Mouse (Mus musculus): ENCODE results near the gene C1qtnf7. TPM values are rescaled to one million over a fixed set of nuclear protein-coding genes. Genes with fewer than 3 reads are reported as not detected.

Gene C1qtnf7
- polyA plus RNA-seq, 1 experiment from 2014 or later, result 10.3 TPM

- Histone ChIP-seq H3K4me1 (no peaks in the 10 kb centered on the region), H3K9me3 (no peaks in the 10 kb centered on the region), H3K27me3 (no peaks in the 10 kb centered on the region), H3K36me3 (no peaks in the 10 kb centered on the region), H3K4me3 (no peak overlapping the region), H3K4me2 (replicated peaks) (no peak overlapping the region), H3K27ac (no peak overlapping the region), H3K9ac (no peak overlapping the region)
- 80% methylated on average over 7 of the region's 7 CpGs for whole genome bisulfite sequencing
- no peak for ATAC-seq (ENCODE audit: insufficient number of reproducible peaks, insufficient read depth, low FRiP score, low TSS enrichment)
Observed at GRCm38 (mm10) chr5:43621575-43622299, 106.4 kb downstream of the C1qtnf7 start.

DNA sequence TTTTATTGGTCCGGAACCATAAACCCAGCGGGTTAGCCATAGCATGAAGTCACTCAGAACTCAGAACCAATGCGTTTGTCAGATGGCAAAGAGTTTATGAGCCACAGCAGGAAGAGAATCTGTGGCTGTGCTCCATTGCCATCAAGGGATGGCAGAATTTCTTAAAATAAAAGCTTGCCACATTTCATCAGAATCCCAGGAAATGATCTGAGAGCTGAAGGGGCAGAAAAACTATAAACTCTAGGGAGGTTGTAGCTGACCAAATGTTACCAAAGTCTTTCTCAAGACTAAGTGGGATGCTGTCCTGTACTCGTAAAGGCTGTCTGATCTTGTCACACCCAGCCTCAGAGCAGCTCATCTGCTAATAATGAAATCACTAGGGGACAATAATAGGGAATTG, 110.1 kb downstream of the C1qtnf7 start:
- whole genome bisulfite sequencing, result 77% methylated on average over 4 of the region's 4 CpGs

DNA sequence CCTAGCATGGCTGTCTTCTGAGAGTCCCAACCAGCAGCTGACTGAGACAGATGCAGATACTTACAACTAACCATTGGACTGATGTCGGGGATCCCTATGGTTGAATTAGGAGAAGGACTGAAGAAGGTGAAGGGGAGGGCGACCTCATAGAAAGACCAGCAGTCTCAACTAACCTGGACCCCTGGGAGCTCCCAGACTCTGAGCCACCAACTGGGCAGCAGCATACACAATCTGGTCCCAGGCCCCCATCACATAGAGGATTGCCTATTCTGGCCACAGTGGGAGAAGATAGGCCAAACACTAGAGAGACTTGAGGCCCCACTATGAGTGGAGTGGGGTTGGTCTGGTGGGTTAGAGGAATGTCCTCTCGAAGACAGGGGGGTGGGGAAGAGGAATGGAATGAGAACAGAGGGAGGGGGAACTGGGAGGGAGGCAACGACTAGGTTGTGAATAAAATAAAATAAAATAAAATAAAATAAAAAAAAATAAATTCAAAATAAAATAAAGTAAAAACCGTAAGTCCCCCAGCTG, 118.8 kb downstream of the C1qtnf7 start:
- H3K4me1 ChIP-seq, result no peaks in the 10 kb centered on the region
- WGBS, result 89% methylated on average over 5 of the region's 5 CpGs
- no peak overlapping the region for H3K9ac ChIP-seq
- H3K27me3 ChIP-seq, result no peaks in the 10 kb centered on the region
- H3K9me3 ChIP-seq, result no peaks in the 10 kb centered on the region
- 0 out of 2 replicates have a peak, but pooled peaks have one; percentile 35 for ATAC-seq (ENCODE audit: insufficient number of reproducible peaks, insufficient read depth, low FRiP score, low TSS enrichment)
- no peak overlapping the region for H3K27ac ChIP-seq
- no peak overlapping the region for H3K4me3 ChIP-seq
- H3K4me2 ChIP-seq (replicated peaks), result no peak overlapping the region
- H3K36me3 ChIP-seq, result no peaks in the 10 kb centered on the region

More for the DNA sequence above, 110.1 kb downstream of the C1qtnf7 start:
- ATAC-seq (ENCODE audit: insufficient number of reproducible peaks, insufficient read depth, low FRiP score, low TSS enrichment), result no peak
- H3K4me3 ChIP-seq, result no peak overlapping the region
- H3K27ac ChIP-seq, result no peak overlapping the region
- no peak overlapping the region for H3K9ac ChIP-seq
- H3K9me3 ChIP-seq, result no peaks in the 10 kb centered on the region
- no peak overlapping the region for H3K4me2 ChIP-seq (replicated peaks)
- H3K4me1 ChIP-seq, result no peaks in the 10 kb centered on the region
- H3K27me3 ChIP-seq, result no peaks in the 10 kb centered on the region
- no peaks in the 10 kb centered on the region for H3K36me3 ChIP-seq

DNA sequence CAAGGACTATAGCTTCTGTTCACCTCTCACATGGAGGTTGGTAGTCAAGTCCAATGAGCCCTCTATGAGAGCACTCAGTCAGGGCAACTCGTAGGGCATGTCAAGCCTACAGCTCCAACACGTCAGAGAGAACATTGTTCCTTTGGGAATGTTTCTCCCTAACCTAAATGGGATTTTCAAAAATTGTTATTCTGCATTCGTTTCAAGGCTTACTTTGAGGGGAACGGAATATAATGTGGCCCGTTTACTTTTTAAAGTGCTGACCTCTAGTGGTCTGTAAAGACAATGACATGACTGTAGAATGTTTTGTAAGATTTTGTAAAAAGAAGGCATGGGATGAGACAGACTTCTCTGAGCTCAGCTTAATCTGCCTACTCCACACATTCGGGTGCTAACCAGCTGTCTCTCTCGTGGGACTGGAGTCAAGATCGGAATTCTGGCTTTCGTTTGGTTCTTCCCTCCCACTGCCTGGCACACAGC, 119.3 kb downstream of the C1qtnf7 start:
- Histone ChIP-seq H3K4me1 (no peaks in the 10 kb centered on the region), H3K9me3 (no peaks in the 10 kb centered on the region), H3K36me3 (no peaks in the 10 kb centered on the region), H3K4me2 (replicated peaks) (no peak overlapping the region), H3K27ac (no peak overlapping the region), H3K9ac (no peak overlapping the region), H3K27me3 (no peaks in the 10 kb centered on the region), H3K4me3 (no peak overlapping the region)
- ATAC-seq (ENCODE audit: insufficient number of reproducible peaks, insufficient read depth, low FRiP score, low TSS enrichment), result 0 out of 2 replicates have a peak, but pooled peaks have one; percentile 60
- WGBS, result 29% methylated on average over 9 of the region's 9 CpGs

- H3K4me3 ChIP-seq, result no peak overlapping the region
Observed at GRCm38 (mm10) chr5:43645020-43645419, 129.7 kb downstream of the C1qtnf7 start.

DNA sequence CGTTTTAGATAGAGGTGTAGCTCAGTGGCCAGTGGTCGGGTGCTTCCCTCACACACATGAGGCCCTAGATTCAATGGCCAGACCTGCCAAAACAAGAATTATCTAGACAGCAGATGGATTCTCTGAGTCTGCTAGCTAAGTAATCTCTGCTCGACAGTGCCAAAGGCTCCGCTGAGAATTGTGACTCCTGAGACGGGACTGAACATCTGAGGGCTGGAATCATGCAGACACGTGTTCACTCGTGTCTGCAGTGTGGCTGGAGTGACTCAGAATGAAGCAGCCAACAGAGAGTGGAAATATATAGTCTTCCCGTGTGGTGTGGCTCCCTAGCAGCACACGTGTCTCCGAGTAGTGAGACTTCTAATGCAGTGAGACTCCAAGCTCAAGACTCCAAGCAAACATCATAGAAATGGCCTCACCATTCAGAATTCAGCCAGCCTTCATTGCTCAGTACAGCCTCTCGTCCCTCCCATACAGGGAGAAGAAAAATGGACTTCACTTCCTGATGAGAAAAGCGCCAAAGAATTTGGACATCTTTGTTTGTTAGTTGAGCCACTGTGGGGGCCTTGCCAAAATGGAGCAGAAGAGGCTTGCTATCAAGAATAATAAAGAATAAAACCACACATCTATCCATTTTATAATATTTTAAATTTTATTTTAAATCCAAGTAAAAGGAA, 131.9 kb downstream of the C1qtnf7 start:
- Histone ChIP-seq H3K9ac (no peak overlapping the region), H3K4me3 (no peak overlapping the region), H3K4me2 (replicated peaks) (no peak overlapping the region), H3K27ac (no peak overlapping the region), H3K36me3 (no peaks in the 10 kb centered on the region), H3K27me3 (no peaks in the 10 kb centered on the region), H3K9me3 (no peaks in the 10 kb centered on the region), H3K4me1 (no peaks in the 10 kb centered on the region)
- 87% methylated on average over 12 of the region's 12 CpGs for WGBS
- no peak for ATAC-seq (ENCODE audit: insufficient number of reproducible peaks, insufficient read depth, low FRiP score, low TSS enrichment)

More at GRCm38 (mm10) chr5:43645020-43645419, 129.7 kb downstream of the C1qtnf7 start:
- no peak overlapping the region for H3K27ac ChIP-seq
- no peaks in the 10 kb centered on the region for H3K27me3 ChIP-seq
- WGBS, result 16% methylated on average over 4 of the region's 4 CpGs
- ATAC-seq (ENCODE audit: insufficient number of reproducible peaks, insufficient read depth, low FRiP score, low TSS enrichment), result no peak
- H3K4me2 ChIP-seq (replicated peaks), result no peak overlapping the region
- no peaks in the 10 kb centered on the region for H3K9me3 ChIP-seq
- H3K9ac ChIP-seq, result no peak overlapping the region
- no peaks in the 10 kb centered on the region for H3K4me1 ChIP-seq
- H3K36me3 ChIP-seq, result no peaks in the 10 kb centered on the region

GRCm38 (mm10) chr5:43661498-43661897, 146.2 kb downstream of the C1qtnf7 start:
- H3K9me3 ChIP-seq, result no peaks in the 10 kb centered on the region
- 88% methylated on average over 3 of the region's 3 CpGs for WGBS
- H3K27me3 ChIP-seq, result no peaks in the 10 kb centered on the region
- H3K4me2 ChIP-seq (replicated peaks), result no peak overlapping the region; the same call in 1 of the 2 replicates
- no peak overlapping the region for H3K9ac ChIP-seq
- no peak overlapping the region for H3K4me3 ChIP-seq
- H3K4me1 ChIP-seq, result peaks cover 14% of the 10 kb centered on the region; the same call in 1 of the 2 replicates
- no peak for ATAC-seq (ENCODE audit: insufficient number of reproducible peaks, insufficient read depth, low FRiP score, low TSS enrichment)
- peak overlapping the region; percentile 93; the same call in 1 of the 2 replicates for H3K27ac ChIP-seq
- H3K36me3 ChIP-seq, result no peaks in the 10 kb centered on the region

DNA sequence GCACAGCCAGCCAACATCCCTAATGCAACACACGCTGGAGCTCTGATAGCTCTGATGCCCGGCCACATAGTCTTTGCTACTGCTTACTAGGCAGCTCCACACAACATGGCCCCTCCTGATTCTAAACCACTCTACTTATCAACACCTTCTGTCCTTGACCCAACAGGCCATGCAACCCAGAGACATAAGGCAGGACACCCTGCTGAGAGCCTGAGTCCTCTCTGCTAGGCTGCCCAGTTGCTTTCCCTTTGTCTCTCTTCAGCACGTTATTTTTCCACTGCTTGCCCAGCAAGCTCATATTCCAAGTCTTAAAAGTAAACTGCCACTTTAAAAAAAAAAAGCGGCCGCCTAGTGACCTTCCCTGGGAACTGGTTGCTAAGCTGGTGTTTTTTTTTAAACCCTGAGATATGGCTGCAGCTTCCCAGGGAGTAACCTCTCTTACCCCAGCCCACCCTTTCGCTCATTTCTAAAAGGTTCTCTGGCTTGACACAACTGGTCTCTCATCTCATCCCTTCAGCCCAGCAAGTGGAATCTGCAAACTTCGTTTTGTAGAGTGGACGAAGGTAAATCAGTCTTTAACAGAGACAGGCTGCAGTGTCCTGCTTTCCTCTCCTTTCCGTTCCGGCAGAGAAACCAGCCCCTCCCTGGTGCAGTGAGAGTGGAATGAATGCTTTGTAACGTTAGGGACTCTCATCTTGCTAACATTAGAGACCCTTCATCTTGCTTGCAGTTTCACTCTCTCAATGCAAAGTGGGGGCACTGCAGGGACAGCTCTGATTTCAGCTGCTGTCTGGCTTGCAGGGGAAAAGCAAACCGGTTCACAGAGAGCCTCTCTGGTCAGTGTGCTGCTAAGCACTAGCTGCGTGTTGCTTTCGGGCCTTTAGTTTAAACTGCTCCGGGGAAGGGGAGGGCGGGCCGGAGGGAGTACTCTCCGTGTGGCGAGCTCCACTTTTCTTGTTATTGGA, 146.9 kb downstream of the C1qtnf7 start, which contains the start of gene Cc2d2a:
Cc2d2a (plus strand) TSS at position 350 of the 965 bp plus-strand sequence.
- H3K9me3 ChIP-seq, result no peaks in the 10 kb centered on the region
- ATAC-seq (ENCODE audit: insufficient number of reproducible peaks, insufficient read depth, low FRiP score, low TSS enrichment), result peak; percentile 47; the same call in 1 of the 2 replicates

DNA sequence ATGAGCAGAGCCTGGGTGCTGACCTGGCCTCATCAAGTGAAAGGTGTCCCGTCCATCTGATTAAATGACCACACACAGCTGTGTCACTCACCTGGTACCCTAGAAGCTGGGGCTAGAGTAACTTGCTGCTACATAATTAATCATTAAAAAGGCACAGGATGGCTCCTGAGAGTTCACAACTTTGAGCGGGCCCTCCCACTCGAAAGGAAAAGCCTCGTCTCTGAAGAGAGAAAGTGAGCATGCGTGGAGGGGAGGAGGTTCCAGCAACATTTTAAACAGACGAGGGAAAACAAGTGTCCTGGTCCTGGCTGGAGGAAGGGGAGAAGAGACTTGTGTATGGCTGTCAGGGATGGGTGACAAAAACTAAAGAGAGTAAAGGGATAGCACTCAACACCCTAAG, 148.2 kb downstream of the C1qtnf7 start:
- no peak overlapping the region for H3K4me3 ChIP-seq
- ATAC-seq (ENCODE audit: insufficient number of reproducible peaks, insufficient read depth, low FRiP score, low TSS enrichment), result no peak
- H3K27me3 ChIP-seq, result no peaks in the 10 kb centered on the region
- H3K36me3 ChIP-seq, result no peaks in the 10 kb centered on the region
- H3K27ac ChIP-seq, result 0 out of 2 replicates have a peak overlapping the region, but pooled peaks have one; percentile 36
- 53% methylated on average over 6 of the region's 6 CpGs for WGBS
- H3K4me2 ChIP-seq (replicated peaks), result peak overlapping the region; percentile 51
- H3K9me3 ChIP-seq, result no peaks in the 10 kb centered on the region
- H3K4me1 ChIP-seq, result peaks cover 14% of the 10 kb centered on the region; the same call in 1 of the 2 replicates
- no peak overlapping the region for H3K9ac ChIP-seq

More for the DNA sequence above, 146.9 kb downstream of the C1qtnf7 start, which contains the start of gene Cc2d2a:
- Histone ChIP-seq H3K27ac (peak within 1 kb of the TSS; percentile 93), H3K27me3 (no peaks in the 10 kb centered on the region), H3K9ac (peak within 1 kb of the TSS; percentile 53), H3K36me3 (no peaks in the 10 kb centered on the region), H3K4me3 (peak within 1 kb of the TSS; percentile 38), H3K4me2 (replicated peaks) (peak within 1 kb of the TSS; percentile 51), H3K4me1 (peaks cover 14% of the 10 kb centered on the region; the same call in 1 of the 2 replicates)
- 6% methylated on average over 19 of the region's 19 CpGs for WGBS

DNA sequence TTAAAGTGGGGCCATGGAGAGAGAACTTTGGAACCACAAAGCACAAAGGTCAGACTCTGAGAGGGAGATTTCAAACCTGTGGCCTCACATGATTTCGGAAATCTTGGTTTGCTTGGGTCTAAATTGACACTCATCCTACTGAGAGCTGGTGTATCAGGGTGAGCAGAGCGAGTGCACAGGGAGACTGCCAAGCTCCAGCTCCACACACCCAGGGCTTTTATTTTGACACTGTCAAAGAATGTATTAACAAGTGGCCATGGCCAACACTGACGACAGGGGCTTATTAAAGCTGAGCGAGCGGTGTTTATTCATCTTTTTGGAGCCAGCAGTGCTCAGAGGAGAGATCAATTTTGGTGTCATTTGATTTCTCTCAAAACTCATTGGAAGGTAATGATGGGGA, 149.8 kb downstream of the C1qtnf7 start:
- Histone ChIP-seq H3K27ac (no peak overlapping the region), H3K9me3 (no peaks in the 10 kb centered on the region), H3K9ac (no peak overlapping the region), H3K4me1 (peaks cover 14% of the 10 kb centered on the region; the same call in 1 of the 2 replicates), H3K4me3 (no peak overlapping the region), H3K36me3 (no peaks in the 10 kb centered on the region), H3K4me2 (replicated peaks) (peak overlapping the region; percentile 13; the same call in 1 of the 2 replicates), H3K27me3 (no peaks in the 10 kb centered on the region)
- 25% methylated on average over 5 of the region's 5 CpGs for WGBS
- no peak for ATAC-seq (ENCODE audit: insufficient number of reproducible peaks, insufficient read depth, low FRiP score, low TSS enrichment)
